Mouse (Mus musculus): Measurements from ENCODE around the gene Vpreb1. TPM values are rescaled to one million over a fixed set of nuclear protein-coding genes. Genes with fewer than 3 reads are reported as not detected.

The Vpreb1 gene
- total and polyA plus RNA-seq, 2 experiments from 2014 or later, result 0.58 TPM; not detected in 1

DNA sequence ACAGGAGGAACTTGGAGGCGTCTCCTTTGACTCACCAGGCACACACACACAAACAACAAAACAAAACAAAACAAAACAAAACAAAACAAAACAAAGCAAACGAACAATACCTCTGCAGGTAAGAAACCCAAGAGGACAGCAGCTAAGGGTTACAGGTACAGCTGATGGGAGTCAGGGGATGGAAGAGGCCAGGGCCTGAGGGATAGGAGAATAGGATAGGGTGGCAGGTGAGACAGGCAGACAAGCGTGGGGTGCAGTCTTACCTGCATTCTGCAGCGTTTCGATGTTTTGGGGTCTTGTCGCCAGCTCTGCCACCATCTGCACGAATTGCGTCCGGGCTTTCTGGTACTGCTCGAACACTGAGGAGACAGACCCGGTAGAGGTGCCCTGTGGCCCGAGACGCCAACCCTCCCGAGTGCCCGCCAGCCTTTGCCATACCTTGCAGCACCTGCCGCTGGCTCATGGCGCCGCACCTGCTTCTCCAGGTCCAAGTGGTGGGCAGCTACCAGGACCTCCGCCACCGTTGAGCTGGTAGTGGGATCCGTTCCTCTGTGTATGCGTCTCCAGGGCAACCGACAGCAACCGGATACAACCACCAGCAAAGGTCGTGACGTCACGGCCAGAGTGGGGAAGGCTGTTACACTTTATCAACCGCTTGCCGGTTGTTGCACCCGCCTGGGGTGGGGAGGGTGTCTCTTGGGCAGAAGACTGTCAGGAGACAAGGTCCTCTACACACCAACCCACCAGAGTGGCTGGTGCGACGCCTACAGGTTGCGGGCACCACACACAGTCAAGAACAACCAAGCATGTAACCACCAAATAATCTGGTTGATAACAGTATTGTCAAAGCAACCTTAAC, 41.7 kb downstream of the Vpreb1 start, which contains the start of gene Spag6l:
Spag6l (minus strand) TSS at position 700 of the 859 bp plus-strand sequence.
- Histone ChIP-seq H3K9me3 (ENCODE audit: low read length) (no peaks in the 10 kb centered on the region), H3K4me1 (ENCODE audit: insufficient read depth, low read length) (no peaks in the 10 kb centered on the region), H3K27me3 (ENCODE audit: insufficient read depth, low read length) (no peaks in the 10 kb centered on the region), H3K36me3 (ENCODE audit: insufficient read depth, low read length) (no peaks in the 10 kb centered on the region), H3K4me3 (ENCODE audit: low read length) (peak within 1 kb of the TSS; percentile 62), H3K9ac (replicated peaks; ENCODE audit: low read length) (peak within 1 kb of the TSS; percentile 40), H3K27ac (peak within 1 kb of the TSS; percentile 48; the same call in 1 of the 2 replicates), H3K4me2 (ENCODE audit: low read depth, low read length) (peak within 1 kb of the TSS; percentile 73)
- WGBS, result 6% methylated on average over 33 of the region's 33 CpGs
- DNase-seq (ENCODE audit: low spot score) (peak; percentile 88), ATAC-seq (peak; percentile 97)
- peak; percentile 54 for TF ChIP-seq CTCF (IDR thresholded peaks at IDR 0.05; ENCODE audit: low read depth)

- no peak overlapping the region for H3K4me3 ChIP-seq (ENCODE audit: low read length)
- no peaks in the 10 kb centered on the region for H3K4me1 ChIP-seq (ENCODE audit: insufficient read depth, low read length)
- no peak for ATAC-seq
- no peaks in the 10 kb centered on the region for H3K36me3 ChIP-seq (ENCODE audit: insufficient read depth, low read length)
- H3K9me3 ChIP-seq (ENCODE audit: low read length), result no peaks in the 10 kb centered on the region
- DNase-seq (ENCODE audit: low spot score), result no peak
- no peak overlapping the region for H3K9ac ChIP-seq (replicated peaks; ENCODE audit: low read length)
- H3K4me2 ChIP-seq (ENCODE audit: low read depth, low read length), result no peak overlapping the region
- TF ChIP-seq CTCF (IDR thresholded peaks at IDR 0.05; ENCODE audit: low read depth), result no peak
- WGBS, result 64% methylated on average over 2 of the region's 2 CpGs
- H3K27me3 ChIP-seq (ENCODE audit: insufficient read depth, low read length), result no peaks in the 10 kb centered on the region
- H3K27ac ChIP-seq, result no peak overlapping the region
Measured at GRCm38 (mm10) chr16:16826223-16826622, 44.4 kb downstream of the Vpreb1 start.

DNA sequence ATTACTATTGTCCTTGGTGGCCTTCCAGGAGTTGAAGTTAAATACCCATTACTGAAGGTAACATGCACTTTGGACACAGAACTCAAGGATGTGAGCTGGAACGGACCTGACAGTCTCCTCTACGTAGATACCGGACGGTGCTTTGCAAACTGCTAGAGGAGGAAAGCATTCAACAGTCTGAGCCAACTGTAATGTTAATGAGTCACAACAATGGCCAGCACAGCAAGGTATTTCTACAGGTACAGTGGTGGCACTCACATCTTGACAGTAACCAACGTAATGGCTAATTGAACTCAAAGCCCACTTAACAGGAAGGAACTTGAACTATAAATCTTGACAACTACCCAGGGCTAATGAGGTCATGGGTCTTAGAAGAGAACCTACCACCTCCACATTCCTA, 45.2 kb downstream of the Vpreb1 start:
- H3K27me3 ChIP-seq (ENCODE audit: insufficient read depth, low read length), result no peaks in the 10 kb centered on the region
- no peak for ATAC-seq
- DNase-seq (ENCODE audit: low spot score), result no peak
- WGBS, result 34% methylated on average over 5 of the region's 5 CpGs
- no peaks in the 10 kb centered on the region for H3K9me3 ChIP-seq (ENCODE audit: low read length)
- H3K4me2 ChIP-seq (ENCODE audit: low read depth, low read length), result no peak overlapping the region
- H3K4me3 ChIP-seq (ENCODE audit: low read length), result no peak overlapping the region
- H3K27ac ChIP-seq, result no peak overlapping the region
- no peaks in the 10 kb centered on the region for H3K36me3 ChIP-seq (ENCODE audit: insufficient read depth, low read length)
- H3K4me1 ChIP-seq (ENCODE audit: insufficient read depth, low read length), result no peaks in the 10 kb centered on the region
- H3K9ac ChIP-seq (replicated peaks; ENCODE audit: low read length), result no peak overlapping the region
- no peak for TF ChIP-seq CTCF (IDR thresholded peaks at IDR 0.05; ENCODE audit: low read depth)

Other genes starting within 250 kb of the Vpreb1 start
- gene Olfr19, start 194.4 kb downstream of the Vpreb1 start, total RNA-seq (2014; rRNA removed), result not detected in 2 replicates
- not detected in 2 replicates for gene Olfr19, start 194.4 kb downstream of the Vpreb1 start, polyA plus RNA-seq (2015; fragmentation: Nextera tagmentation; extraction: Ambion mirVana)
- gene Spag6l, start 41.4 kb downstream of the Vpreb1 start, total RNA-seq (2014; rRNA removed), result 19.0 and 20.7 TPM in 2 replicates
- 17.4 and 18.6 TPM in 2 replicates for gene Spag6l, start 41.4 kb downstream of the Vpreb1 start, polyA plus RNA-seq (2015; fragmentation: Nextera tagmentation; extraction: Ambion mirVana)
- gene Igll1, start 6.9 kb downstream of the Vpreb1 start, total RNA-seq (2014; rRNA removed), result not detected in 2 replicates
- not detected in 2 replicates for gene Igll1, start 6.9 kb downstream of the Vpreb1 start, polyA plus RNA-seq (2015; fragmentation: Nextera tagmentation; extraction: Ambion mirVana)
- 68.4 and 99.6 TPM in 2 replicates for gene Top3b, start 107 bp downstream of the Vpreb1 start, total RNA-seq (2014; rRNA removed)
- gene Top3b, start 107 bp downstream of the Vpreb1 start, polyA plus RNA-seq (2015; fragmentation: Nextera tagmentation; extraction: Ambion mirVana), result 70.0 and 73.8 TPM in 2 replicates
- gene Ppm1f, start 25.6 kb upstream of the Vpreb1 start, total RNA-seq (2014; rRNA removed), result 32.2 and 37.9 TPM in 2 replicates
- 12.6 and 13.4 TPM in 2 replicates for gene Ppm1f, start 25.6 kb upstream of the Vpreb1 start, polyA plus RNA-seq (2015; fragmentation: Nextera tagmentation; extraction: Ambion mirVana)
- gene Mapk1, start 112.5 kb upstream of the Vpreb1 start, total RNA-seq (2014; rRNA removed), result 202 and 204 TPM in 2 replicates
- gene Mapk1, start 112.5 kb upstream of the Vpreb1 start, polyA plus RNA-seq (2015; fragmentation: Nextera tagmentation; extraction: Ambion mirVana), result 156 and 178 TPM in 2 replicates
- gene Ypel1, start 198.9 kb upstream of the Vpreb1 start, total RNA-seq (2014; rRNA removed), result 39.8 and 41.9 TPM in 2 replicates
- gene Ypel1, start 198.9 kb upstream of the Vpreb1 start, polyA plus RNA-seq (2015; fragmentation: Nextera tagmentation; extraction: Ambion mirVana), result 66.3 and 66.8 TPM in 2 replicates
- gene Ppil2, start 240.4 kb upstream of the Vpreb1 start, total RNA-seq (2014; rRNA removed), result 93.7 and 98.4 TPM in 2 replicates
- 102 and 106 TPM in 2 replicates for gene Ppil2, start 240.4 kb upstream of the Vpreb1 start, polyA plus RNA-seq (2015; fragmentation: Nextera tagmentation; extraction: Ambion mirVana)